Mouse (Mus musculus): ENCODE results near the gene Sobp. TPM values are rescaled to one million over a fixed set of nuclear protein-coding genes. Genes with fewer than 3 reads are reported as not detected.

The Sobp gene
- polyA plus RNA-seq, 1 experiment: 1.8 TPM

GRCm38 (mm10) chr10:42999324-42999723 is 175.0 kb downstream of the Sobp start:
- TF ChIP-seq POLR2A (IDR thresholded peaks at IDR 0.05; ENCODE audit: control insufficient read depth, low read depth, low read length) (no peak), CTCF (IDR thresholded peaks at IDR 0.05; ENCODE audit: control insufficient read depth, insufficient read depth, insufficient replicate concordance, low read depth, low read length) (no peak)
- no peaks in the 10 kb centered on the region for H3K36me3 ChIP-seq (ENCODE audit: control insufficient read depth, insufficient read depth, low read length)
- H3K27ac ChIP-seq (ENCODE audit: control insufficient read depth, insufficient read depth, low read depth, low read length): no peak overlapping the region
- H3K4me3 ChIP-seq (ENCODE audit: control insufficient read depth, low read depth, low read length): no peak overlapping the region
- peaks cover 4% of the 10 kb centered on the region; the same call in 1 of the 2 replicates for H3K4me1 ChIP-seq (ENCODE audit: control insufficient read depth, insufficient read depth, low read length)
- H3K27me3 ChIP-seq (ENCODE audit: control insufficient read depth, insufficient read depth, low read length): no peaks in the 10 kb centered on the region; the same call in none of the 2 replicates

- H3K4me3 ChIP-seq (ENCODE audit: control insufficient read depth, low read depth, low read length): no peak overlapping the region
- TF ChIP-seq CTCF (IDR thresholded peaks at IDR 0.05; ENCODE audit: control insufficient read depth, insufficient read depth, insufficient replicate concordance, low read depth, low read length): no peak
- TF ChIP-seq POLR2A (IDR thresholded peaks at IDR 0.05; ENCODE audit: control insufficient read depth, low read depth, low read length): no peak
- H3K27me3 ChIP-seq (ENCODE audit: control insufficient read depth, insufficient read depth, low read length): no peaks in the 10 kb centered on the region
- H3K4me1 ChIP-seq (ENCODE audit: control insufficient read depth, insufficient read depth, low read length): peaks cover 6% of the 10 kb centered on the region; the same call in 1 of the 2 replicates
- no peak overlapping the region for H3K27ac ChIP-seq (ENCODE audit: control insufficient read depth, insufficient read depth, low read depth, low read length)
- H3K36me3 ChIP-seq (ENCODE audit: control insufficient read depth, insufficient read depth, low read length): no peaks in the 10 kb centered on the region
Observed at GRCm38 (mm10) chr10:42997278-42997677, 177.1 kb downstream of the Sobp start.

- Histone ChIP-seq H3K4me3 (ENCODE audit: control insufficient read depth, low read depth, low read length) (no peak overlapping the region), H3K27ac (ENCODE audit: control insufficient read depth, insufficient read depth, low read depth, low read length) (no peak overlapping the region), H3K36me3 (ENCODE audit: control insufficient read depth, insufficient read depth, low read length) (no peaks in the 10 kb centered on the region), H3K4me1 (ENCODE audit: control insufficient read depth, insufficient read depth, low read length) (peaks cover 6% of the 10 kb centered on the region; the same call in 1 of the 2 replicates), H3K27me3 (ENCODE audit: control insufficient read depth, insufficient read depth, low read length) (no peaks in the 10 kb centered on the region)
- TF ChIP-seq POLR2A (IDR thresholded peaks at IDR 0.05; ENCODE audit: control insufficient read depth, low read depth, low read length) (no peak), CTCF (IDR thresholded peaks at IDR 0.05; ENCODE audit: control insufficient read depth, insufficient read depth, insufficient replicate concordance, low read depth, low read length) (no peak)
Observed at GRCm38 (mm10) chr10:42995484-42995895, 178.8 kb downstream of the Sobp start.

GRCm38 (mm10) chr10:42994331-42994782 is 180.0 kb downstream of the Sobp start:
- Histone ChIP-seq H3K27me3 (ENCODE audit: control insufficient read depth, insufficient read depth, low read length) (no peaks in the 10 kb centered on the region), H3K36me3 (ENCODE audit: control insufficient read depth, insufficient read depth, low read length) (no peaks in the 10 kb centered on the region), H3K27ac (ENCODE audit: control insufficient read depth, insufficient read depth, low read depth, low read length) (peak overlapping the region; percentile 71), H3K4me3 (ENCODE audit: control insufficient read depth, low read depth, low read length) (no peak overlapping the region), H3K4me1 (ENCODE audit: control insufficient read depth, insufficient read depth, low read length) (peaks cover 6% of the 10 kb centered on the region; the same call in 1 of the 2 replicates)
- TF ChIP-seq CTCF (IDR thresholded peaks at IDR 0.05; ENCODE audit: control insufficient read depth, insufficient read depth, insufficient replicate concordance, low read depth, low read length) (no peak), POLR2A (IDR thresholded peaks at IDR 0.05; ENCODE audit: control insufficient read depth, low read depth, low read length) (no peak)

DNA sequence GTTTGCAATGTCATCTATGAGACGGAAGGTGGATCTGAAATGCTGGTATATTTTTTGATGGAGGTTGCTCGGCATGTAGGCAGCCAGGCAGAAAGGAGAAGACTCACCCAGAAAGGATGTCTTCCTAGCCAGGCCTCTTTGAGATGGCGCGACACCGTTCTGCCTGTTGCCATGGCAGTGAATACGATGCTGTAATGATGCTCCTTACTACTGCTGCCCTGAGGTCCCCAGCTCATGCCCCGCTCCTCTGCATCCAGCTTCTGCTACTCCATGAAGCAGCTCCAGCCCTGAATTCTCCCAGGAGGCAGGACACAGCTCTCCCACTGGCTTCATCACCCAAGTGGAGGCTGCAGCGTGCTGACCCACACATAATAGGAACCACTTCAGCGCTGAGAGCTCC is 183.3 kb downstream of the Sobp start:
- Histone ChIP-seq H3K27me3 (ENCODE audit: control insufficient read depth, insufficient read depth, low read length) (no peaks in the 10 kb centered on the region), H3K36me3 (ENCODE audit: control insufficient read depth, insufficient read depth, low read length) (no peaks in the 10 kb centered on the region), H3K27ac (ENCODE audit: control insufficient read depth, insufficient read depth, low read depth, low read length) (no peak overlapping the region), H3K4me1 (ENCODE audit: control insufficient read depth, insufficient read depth, low read length) (peaks cover 11% of the 10 kb centered on the region), H3K4me3 (ENCODE audit: control insufficient read depth, low read depth, low read length) (no peak overlapping the region)
- TF ChIP-seq CTCF (IDR thresholded peaks at IDR 0.05; ENCODE audit: control insufficient read depth, insufficient read depth, insufficient replicate concordance, low read depth, low read length) (no peak), POLR2A (IDR thresholded peaks at IDR 0.05; ENCODE audit: control insufficient read depth, low read depth, low read length) (no peak)

- H3K27ac ChIP-seq (ENCODE audit: control insufficient read depth, insufficient read depth, low read depth, low read length): no peak overlapping the region
- no peaks in the 10 kb centered on the region for H3K27me3 ChIP-seq (ENCODE audit: control insufficient read depth, insufficient read depth, low read length)
- peaks cover 11% of the 10 kb centered on the region for H3K4me1 ChIP-seq (ENCODE audit: control insufficient read depth, insufficient read depth, low read length)
Observed at GRCm38 (mm10) chr10:42989910-42990309, 184.4 kb downstream of the Sobp start.

GRCm38 (mm10) chr10:42988627-42989026 is 185.7 kb downstream of the Sobp start:
- Histone ChIP-seq H3K4me1 (ENCODE audit: control insufficient read depth, insufficient read depth, low read length) (peaks cover 5% of the 10 kb centered on the region), H3K4me3 (ENCODE audit: control insufficient read depth, low read depth, low read length) (no peak overlapping the region; the same call in 1 of the 2 replicates), H3K27ac (ENCODE audit: control insufficient read depth, insufficient read depth, low read depth, low read length) (no peak overlapping the region), H3K36me3 (ENCODE audit: control insufficient read depth, insufficient read depth, low read length) (no peaks in the 10 kb centered on the region), H3K27me3 (ENCODE audit: control insufficient read depth, insufficient read depth, low read length) (no peaks in the 10 kb centered on the region)
- TF ChIP-seq CTCF (IDR thresholded peaks at IDR 0.05; ENCODE audit: control insufficient read depth, insufficient read depth, insufficient replicate concordance, low read depth, low read length): no peak
- no peak for TF ChIP-seq POLR2A (IDR thresholded peaks at IDR 0.05; ENCODE audit: control insufficient read depth, low read depth, low read length)

More at GRCm38 (mm10) chr10:42989910-42990309, 184.4 kb downstream of the Sobp start:
- TF ChIP-seq CTCF (IDR thresholded peaks at IDR 0.05; ENCODE audit: control insufficient read depth, insufficient read depth, insufficient replicate concordance, low read depth, low read length) (peak; percentile 19; the same call in 1 of the 2 replicates), POLR2A (IDR thresholded peaks at IDR 0.05; ENCODE audit: control insufficient read depth, low read depth, low read length) (no peak)
- no peak overlapping the region for H3K4me3 ChIP-seq (ENCODE audit: control insufficient read depth, low read depth, low read length)
- no peaks in the 10 kb centered on the region for H3K36me3 ChIP-seq (ENCODE audit: control insufficient read depth, insufficient read depth, low read length)

Measured in testis, adult 2 months (tissue).